Mouse (Mus musculus) megakaryocyte progenitor cell, adult 5-6 weeks (primary cell): ENCODE data around the gene Adamtsl4. TPM values are rescaled to one million over a fixed set of nuclear protein-coding genes. Genes with fewer than 3 reads are reported as not detected.

ENCODE experiments used
- ATAC-seq: replicated peaks from 2 replicates; pipeline ENCODE4 v1.8.0; 2016; ENCODE audit warnings: mild to moderate bottlenecking, moderate TSS enrichment, inconsistent platforms; ENCODE audit not compliant: poor library complexity
- total RNA-seq, 2 experiments: library from RNA; stranded (forward) in 1 of 2; stranded (reverse) in 1 of 2; fragments of 157-497, 149-512 nt in 1 of 2; fragments of 200-1000 nt in 1 of 2; gene quantifications; 2 replicates each; pipeline versions ENCODE4 v1.2.3 to v1.2.4; 2015 to 2017

The Adamtsl4 gene
- total RNA-seq, 2 experiments from 2014 or later: 0.33 to 1.4 TPM

DNA sequence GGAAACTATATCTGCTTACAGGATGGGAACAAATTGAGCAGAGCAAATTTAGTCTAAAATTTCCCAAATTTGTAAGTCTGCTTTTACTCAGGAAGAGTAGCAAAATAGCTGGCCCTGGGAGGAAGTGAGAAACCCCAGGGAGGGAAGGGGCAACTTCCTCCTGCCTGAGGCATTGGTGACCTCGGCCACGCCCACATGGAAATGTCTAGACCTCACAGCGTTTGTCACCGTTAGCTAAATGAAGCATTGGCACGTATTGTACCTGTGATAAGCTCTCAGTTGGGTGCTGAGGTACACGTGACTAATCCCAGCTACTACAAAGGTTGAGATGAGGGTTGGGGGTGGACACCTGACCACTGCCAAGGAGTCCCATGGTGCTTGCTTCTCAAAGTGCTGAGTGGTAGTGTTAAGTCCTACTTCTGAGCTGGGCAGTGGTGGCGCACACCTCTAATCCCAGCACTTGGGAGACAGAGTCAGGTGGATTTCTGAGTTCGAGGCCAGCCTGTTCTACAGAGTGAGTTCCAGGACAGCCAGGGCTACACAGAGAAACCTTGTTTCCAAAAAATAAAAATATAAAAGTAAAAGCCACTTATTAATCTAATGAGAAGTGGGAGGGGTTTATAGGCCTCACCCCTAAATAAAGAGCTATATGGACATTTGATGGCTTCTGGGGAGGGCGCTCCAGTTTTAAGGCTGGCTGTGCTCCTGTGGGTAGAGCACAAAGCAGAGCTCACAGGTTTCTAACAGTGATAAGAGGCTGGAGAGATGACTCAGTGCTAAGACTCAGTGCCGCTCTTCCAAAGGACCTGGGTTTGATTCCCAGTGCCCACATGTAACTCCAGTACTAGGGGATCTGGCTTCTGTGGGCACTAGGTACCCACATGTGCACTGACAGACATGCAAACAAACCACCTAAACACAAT is 42.1 kb downstream of the Adamtsl4 start:
- peak; percentile 88 for ATAC-seq

DNA sequence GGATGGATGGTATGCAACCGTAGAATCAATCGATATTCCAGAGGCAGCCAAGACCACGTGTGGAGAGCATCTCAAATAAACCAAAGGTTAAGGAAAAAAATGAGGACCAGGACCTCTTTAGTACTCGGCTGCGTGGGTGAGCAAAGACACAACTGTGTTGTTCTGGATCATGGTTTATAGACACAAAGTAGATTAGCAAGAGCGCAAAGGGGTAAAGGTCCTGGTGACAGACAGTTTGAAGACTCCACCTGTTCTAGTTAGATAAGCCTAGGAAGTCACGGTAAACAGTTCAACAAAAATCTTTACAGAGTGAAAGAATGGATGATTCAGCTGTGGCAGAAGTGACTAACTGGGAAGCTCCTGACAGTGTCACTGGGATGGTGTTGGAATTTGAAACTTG is 44.6 kb downstream of the Adamtsl4 start:
- ATAC-seq: peak; percentile 72

DNA sequence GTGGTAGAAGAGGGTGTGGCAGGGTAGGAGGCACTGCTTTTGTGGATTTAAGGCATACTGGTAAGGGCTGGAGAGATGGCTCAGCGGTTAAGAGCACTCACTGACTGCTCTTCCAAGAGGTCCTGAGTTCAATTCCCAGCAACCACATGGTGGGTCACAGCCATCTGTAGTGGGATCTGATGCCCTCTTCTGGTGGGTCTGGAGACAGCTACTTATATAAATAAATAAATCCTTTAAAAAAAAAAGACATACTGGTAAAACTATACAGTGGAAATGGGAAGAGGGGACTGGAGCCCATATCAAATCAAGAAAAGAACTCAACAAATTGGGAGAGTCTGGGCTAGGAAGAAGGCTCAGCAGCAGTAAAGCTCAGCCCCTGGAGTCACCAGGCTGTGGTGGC is 48.0 kb downstream of the Adamtsl4 start:
- no peak for ATAC-seq

DNA sequence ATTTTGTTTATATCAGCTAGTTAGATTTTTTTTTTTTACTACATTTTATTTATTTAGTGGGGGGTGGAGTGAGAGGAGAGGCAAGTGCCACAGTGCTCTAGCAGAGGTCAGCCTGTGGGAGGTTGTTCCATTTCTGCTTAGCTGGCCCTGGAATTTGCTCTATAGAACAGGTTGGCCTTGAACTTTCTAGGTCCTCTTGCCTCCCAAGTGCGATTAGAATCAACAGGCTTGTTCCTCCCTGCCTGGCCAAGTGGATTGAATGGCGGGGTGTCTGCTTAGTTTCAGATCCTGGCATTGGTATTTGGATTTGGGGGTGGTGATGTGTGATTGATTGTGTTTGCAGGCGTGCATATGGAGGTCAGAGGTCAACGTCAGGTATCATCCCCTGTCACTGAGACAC is 51.6 kb downstream of the Adamtsl4 start:
- no peak for ATAC-seq

DNA sequence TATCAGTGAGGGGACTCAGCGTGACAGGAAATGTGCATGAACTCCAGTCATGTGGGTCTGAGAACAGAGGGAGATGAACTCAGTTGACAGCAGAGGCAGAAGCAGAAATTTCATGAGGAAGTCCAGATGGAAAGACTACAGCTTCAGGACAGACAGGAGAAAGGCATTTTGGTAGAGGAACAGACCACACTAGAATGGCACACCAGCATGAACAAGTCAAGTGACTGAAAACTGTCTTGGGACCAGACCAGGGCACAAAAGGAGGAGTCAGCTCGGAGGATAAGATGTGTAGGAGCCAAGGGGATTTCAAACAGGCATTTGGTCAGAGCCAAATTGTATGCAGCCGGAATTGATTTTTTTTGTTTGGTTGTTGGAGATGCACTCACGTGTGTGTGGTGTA is 52.1 kb downstream of the Adamtsl4 start:
- no peak for ATAC-seq

DNA sequence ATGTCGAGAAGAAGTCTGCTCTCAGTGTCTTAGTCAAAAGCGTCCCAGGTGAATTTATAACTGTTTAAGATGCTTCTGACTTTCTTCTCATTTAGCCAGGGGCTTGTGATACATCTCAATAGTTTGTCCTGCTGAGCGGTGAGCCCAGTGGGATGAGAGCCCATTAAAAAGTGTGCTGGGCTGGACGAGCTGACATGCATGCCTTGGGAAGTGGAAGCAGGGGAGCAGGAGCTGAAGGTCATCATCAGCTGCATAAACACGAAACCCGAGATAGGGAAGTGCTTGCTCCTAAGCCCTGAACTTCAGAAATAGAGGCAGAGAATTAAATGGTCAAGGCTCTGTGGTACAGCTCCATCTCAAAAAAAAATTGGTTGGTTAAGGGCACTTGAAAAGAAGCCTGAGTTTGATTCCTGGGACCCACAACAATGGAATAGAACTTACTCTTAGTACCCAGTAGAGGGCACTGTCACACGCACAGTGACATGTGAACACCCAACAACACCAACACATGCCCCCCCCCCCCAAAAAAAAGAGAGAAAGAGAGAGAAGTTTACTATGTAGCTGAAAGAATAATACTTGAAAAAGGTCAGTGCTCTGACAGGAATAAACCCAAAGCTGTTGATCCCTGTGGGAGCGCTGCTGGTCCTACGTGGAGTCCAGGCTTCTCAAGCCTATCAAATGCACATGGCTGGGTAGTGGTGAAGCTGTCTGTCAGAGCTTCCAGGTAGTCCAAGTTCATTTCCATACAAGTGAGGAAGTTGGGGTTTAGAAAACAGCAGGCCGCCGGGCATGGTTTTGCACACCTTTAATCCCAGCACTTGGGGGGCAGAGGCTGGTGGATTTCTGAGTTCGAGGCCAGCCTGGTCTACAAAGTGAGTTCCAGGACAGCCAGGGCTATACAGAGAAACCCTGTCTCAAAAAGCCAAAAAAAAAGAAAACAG is 54.8 kb downstream of the Adamtsl4 start:
- peak; percentile 90 for ATAC-seq

DNA sequence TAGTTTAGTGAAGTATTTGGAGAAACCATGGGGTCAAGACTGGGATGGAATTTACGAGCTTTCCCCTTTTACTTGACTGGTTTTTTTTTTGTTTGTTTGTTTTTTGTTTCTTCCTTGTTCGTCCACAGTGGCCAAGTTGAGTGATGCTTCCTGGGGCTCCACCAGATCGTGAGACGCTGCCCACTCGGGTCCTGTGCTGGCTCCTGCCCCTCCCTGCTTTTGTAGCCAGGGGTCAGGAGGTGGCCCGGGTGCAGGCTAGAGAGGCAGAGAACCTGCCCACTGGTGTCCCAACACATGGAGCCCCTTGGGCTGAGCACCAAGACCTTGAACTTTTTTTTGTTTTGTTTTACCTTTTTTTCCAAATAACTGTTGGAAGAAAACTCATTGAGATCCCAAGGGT is 56.4 kb downstream of the Adamtsl4 start:
- no peak for ATAC-seq

DNA sequence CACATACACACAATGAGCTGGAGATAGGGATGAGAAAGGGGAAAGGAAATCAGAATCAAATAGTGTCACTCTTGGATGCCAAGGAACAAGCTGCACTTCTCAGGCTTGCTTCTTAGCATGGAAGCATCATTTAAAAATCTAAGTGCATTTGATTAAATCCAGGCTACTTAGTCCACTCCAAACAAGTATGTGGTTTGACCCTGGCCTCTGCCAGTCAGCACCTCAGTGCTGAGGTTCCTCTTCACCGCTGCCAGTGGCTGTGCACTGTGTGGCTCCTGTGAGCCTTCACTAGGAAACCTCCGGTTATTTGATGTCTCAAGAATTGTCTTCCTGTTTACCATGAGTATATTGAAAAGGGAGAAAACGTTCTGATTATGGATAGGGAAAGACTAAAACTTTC is 56.9 kb downstream of the Adamtsl4 start:
- no peak for ATAC-seq

DNA sequence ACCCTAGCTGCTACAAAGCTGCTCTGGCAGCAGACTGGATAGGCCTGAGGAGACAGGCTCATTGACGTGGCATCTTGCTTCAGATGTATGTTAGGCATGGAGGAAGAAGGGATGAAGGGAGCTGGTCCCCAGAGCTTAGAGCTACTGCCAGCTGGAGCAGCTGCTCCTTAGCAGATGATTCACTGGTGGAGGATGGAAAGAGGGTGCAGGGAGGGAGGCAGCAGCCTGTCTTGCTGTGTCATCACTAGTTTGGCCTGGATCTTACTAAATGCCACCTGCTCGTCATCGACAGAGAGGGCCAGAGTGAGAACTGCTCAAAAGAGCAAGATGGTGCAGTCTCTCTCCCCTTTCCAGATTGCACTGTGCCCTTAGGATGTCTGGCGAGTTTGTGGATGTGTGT is 58.0 kb downstream of the Adamtsl4 start:
- ATAC-seq: no peak

DNA sequence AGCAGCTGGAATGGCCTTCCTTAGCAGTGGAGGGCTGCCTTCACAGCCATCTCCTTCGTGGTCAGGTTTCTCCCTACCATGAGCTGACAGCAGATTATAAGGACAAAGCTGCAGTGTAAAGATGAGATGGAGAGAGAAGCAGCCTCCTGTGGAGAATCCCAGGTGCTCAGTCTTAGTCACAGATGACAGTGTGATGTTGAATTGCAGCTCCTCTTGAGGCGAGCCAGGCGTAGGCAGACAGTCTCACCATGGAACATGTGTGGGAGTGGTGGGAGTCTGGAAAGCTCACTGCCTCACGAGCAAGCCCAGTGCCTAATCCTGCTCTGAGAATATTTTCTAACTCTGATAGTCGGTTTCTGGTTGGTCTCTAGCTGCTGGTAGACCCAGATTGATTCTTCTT is 60.0 kb downstream of the Adamtsl4 start:
- ATAC-seq: no peak

Other genes starting within 250 kb of the Adamtsl4 start
- 0.17 and 0.49 TPM in 2 replicates for gene Ctsk, start 188.7 kb downstream of the Adamtsl4 start, total RNA-seq (2015)
- gene Ctsk, start 188.7 kb downstream of the Adamtsl4 start, total RNA-seq (2017): not detected in 2 replicates
- gene Ctss, start 161.1 kb downstream of the Adamtsl4 start, total RNA-seq (2015): 43.7 and 64.7 TPM in 2 replicates
- gene Ctss, start 161.1 kb downstream of the Adamtsl4 start, total RNA-seq (2017): 73.6 and 105 TPM in 2 replicates
- gene Hormad1, start 128.2 kb downstream of the Adamtsl4 start, total RNA-seq (2015): not detected in 2 replicates
- not detected in 2 replicates for gene Hormad1, start 128.2 kb downstream of the Adamtsl4 start, total RNA-seq (2017)
- gene Golph3l, start 99.0 kb downstream of the Adamtsl4 start, total RNA-seq (2015): 57.3 and 60.3 TPM in 2 replicates
- gene Golph3l, start 99.0 kb downstream of the Adamtsl4 start, total RNA-seq (2017): 40.0 and 66.2 TPM in 2 replicates
- gene Ensa, start 62.9 kb downstream of the Adamtsl4 start, total RNA-seq (2015): 32.6 and 37.1 TPM in 2 replicates
- 49.7 and 66.8 TPM in 2 replicates for gene Ensa, start 62.9 kb downstream of the Adamtsl4 start, total RNA-seq (2017)
- 154 and 191 TPM in 2 replicates for gene Mcl1, start 29.1 kb downstream of the Adamtsl4 start, total RNA-seq (2015)
- 131 and 135 TPM in 2 replicates for gene Mcl1, start 29.1 kb downstream of the Adamtsl4 start, total RNA-seq (2017)
- 3.9 and 5.4 TPM in 2 replicates for gene Ecm1, start 51.7 kb upstream of the Adamtsl4 start, total RNA-seq (2015)
- 0.37 and 1.8 TPM in 2 replicates for gene Ecm1, start 51.7 kb upstream of the Adamtsl4 start, total RNA-seq (2017)
- gene Tars2, start 72.3 kb upstream of the Adamtsl4 start, total RNA-seq (2015): 27.8 and 29.9 TPM in 2 replicates
- gene Tars2, start 72.3 kb upstream of the Adamtsl4 start, total RNA-seq (2017): 47.3 and 52.2 TPM in 2 replicates
- gene Rprd2, start 130.9 kb upstream of the Adamtsl4 start, total RNA-seq (2015): 51.7 and 59.5 TPM in 2 replicates
- 18.9 and 22.5 TPM in 2 replicates for gene Rprd2, start 130.9 kb upstream of the Adamtsl4 start, total RNA-seq (2017)
- gene Prpf3, start 168.0 kb upstream of the Adamtsl4 start, total RNA-seq (2015): 41.2 and 56.2 TPM in 2 replicates
- gene Prpf3, start 168.0 kb upstream of the Adamtsl4 start, total RNA-seq (2017): 25.7 and 51.2 TPM in 2 replicates
- 132 and 147 TPM in 2 replicates for gene Mrps21, start 183.6 kb upstream of the Adamtsl4 start, total RNA-seq (2015)
- gene Mrps21, start 183.6 kb upstream of the Adamtsl4 start, total RNA-seq (2017): 382 and 387 TPM in 2 replicates
- gene Ciart, start 194.3 kb upstream of the Adamtsl4 start, total RNA-seq (2015): 0.56 and 1.3 TPM in 2 replicates
- gene Ciart, start 194.3 kb upstream of the Adamtsl4 start, total RNA-seq (2017): 2.8 and 3.3 TPM in 2 replicates
- gene BC028528, start 204.1 kb upstream of the Adamtsl4 start, total RNA-seq (2015): 55.1 and 62.0 TPM in 2 replicates
- gene BC028528, start 204.1 kb upstream of the Adamtsl4 start, total RNA-seq (2017): 63.3 and 68.9 TPM in 2 replicates
- 30.6 and 30.8 TPM in 2 replicates for gene Aph1a, start 206.1 kb upstream of the Adamtsl4 start, total RNA-seq (2015)
- 34.9 and 35.1 TPM in 2 replicates for gene Aph1a, start 206.1 kb upstream of the Adamtsl4 start, total RNA-seq (2017)
- gene Car14, start 216.8 kb upstream of the Adamtsl4 start, total RNA-seq (2015): not detected in 2 replicates
- not detected in 2 replicates for gene Car14, start 216.8 kb upstream of the Adamtsl4 start, total RNA-seq (2017)
- gene Anp32e, start 241.3 kb upstream of the Adamtsl4 start, total RNA-seq (2015): 101 and 132 TPM in 2 replicates
- gene Anp32e, start 241.3 kb upstream of the Adamtsl4 start, total RNA-seq (2017): 384 and 526 TPM in 2 replicates